Mouse (Mus musculus): ENCODE measurements around the gene Eif4a1.

- no peak for TF ChIP-seq GATA1 (IDR thresholded peaks at IDR 0.05; ENCODE audit: low read length)
- TF ChIP-seq TAL1 (IDR thresholded peaks at IDR 0.05; ENCODE audit: low read length) = no peak
These were observed at the start of gene Eif4a1 for GRCm38 (mm10) chr11:69672211-69672706.
